Mouse (Mus musculus): ENCODE results near the gene Apoc2. TPM values are rescaled to one million over a fixed set of nuclear protein-coding genes. Genes with fewer than 3 reads are reported as not detected.

Gene Apoc2
- 10 to 100 TPM; 29.8 to 43.2 TPM for total RNA-seq (2023)

GRCm38 (mm10) chr7:19677872-19678271, at the start of gene Apoc2:
Gene Apoc2, minus strand, starts transcription at chr7:19677941.

DNA sequence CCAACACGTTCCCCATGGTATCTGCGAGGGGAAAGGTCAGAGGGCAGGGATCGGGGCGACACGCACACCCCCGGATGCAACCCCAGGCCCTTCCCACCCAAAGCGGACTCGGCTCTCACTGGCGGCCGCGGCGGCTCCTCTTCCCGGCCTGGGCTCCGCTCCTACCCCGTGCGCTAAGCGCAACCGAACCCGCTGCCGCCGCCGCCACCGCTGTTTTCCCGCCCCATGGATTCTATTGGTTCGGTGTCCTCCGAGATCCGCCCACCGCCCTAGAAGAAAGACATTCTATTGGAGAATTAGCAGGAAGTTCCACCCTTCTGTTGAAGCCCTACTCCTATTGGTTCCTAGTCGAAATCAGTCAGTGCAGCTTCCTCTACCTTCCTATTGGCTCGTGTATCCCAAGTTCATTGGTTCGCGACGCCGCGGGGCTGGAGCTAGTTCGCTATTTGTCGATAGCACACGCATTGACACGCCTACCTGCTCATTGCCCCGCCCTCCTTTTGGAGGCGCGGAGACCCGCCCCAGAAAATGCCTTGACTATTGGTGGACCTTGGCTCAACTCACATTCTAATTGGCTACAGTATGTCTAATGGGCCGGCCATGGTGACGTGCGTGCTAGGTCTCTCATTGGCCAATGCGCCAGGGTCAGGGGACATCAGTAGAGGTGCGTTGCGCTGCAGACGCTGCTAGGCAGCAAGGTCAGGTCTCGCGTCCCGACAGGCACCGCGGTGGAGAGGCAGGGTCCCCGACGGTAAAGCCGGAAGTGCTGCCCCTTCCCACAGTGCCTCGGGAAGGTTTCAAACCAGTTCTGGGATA, 37.7 kb upstream of the Apoc2 start, which contains the start of gene Tomm40:
TSS of gene Tomm40 (minus strand) at position 200 of the 816 bp plus-strand sequence.

DNA sequence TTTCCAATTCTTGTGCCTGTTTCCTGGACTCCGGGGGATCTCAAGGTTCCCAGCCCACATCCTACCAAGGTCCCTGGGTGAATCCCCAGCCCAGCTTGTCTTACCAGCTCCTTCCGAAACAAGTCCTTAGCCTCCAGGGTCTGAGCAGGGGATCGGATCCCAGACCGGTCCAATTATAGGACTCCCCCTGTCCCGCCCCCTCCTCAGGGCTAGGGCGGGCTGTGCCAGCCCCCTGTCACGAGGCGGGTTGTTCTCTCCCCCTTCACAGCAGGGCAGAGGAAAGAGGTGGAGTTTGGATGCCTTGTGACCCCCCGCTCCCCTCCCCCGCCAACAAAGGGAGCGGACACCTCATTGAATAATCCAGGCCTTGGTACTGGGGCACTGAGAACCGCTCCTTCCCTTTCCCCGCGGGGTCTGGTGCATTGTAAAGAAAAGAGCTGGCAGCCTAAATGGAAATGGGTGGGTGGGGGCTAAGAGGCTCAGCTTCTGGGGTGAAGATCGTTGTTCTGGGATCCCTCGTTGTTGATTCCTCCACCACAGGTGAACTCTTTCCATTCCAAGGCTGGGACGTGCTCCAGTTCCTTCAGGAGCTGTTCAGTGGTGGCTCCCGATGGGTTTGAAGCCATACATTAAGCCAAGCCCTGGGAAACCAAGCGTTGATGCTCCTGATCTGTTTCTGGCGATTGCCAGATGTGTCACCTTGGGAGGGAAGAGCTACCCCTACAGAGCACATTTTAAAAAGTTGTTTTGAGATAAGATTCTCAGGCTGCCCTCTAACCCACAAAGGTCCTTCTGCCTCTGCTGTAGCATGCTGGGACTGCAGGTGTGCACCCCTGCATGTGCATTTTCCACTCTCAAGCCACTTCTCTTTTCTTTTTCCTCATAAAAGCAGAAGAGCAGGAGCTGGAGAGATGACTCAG, 21.4 kb upstream of the Apoc2 start, which contains the start of gene Apoe:
TSS of gene Apoe (minus strand) at position 282 of the 920 bp plus-strand sequence.

GRCm38 (mm10) chr7:19691873-19692865, 14.4 kb upstream of the Apoc2 start, which contains the start of gene Apoc1:
Gene Apoc1, minus strand, starts transcription at chr7:19692660.

GRCm38 (mm10) chr7:19681202-19681694, 3.5 kb upstream of the Apoc2 start, which contains the start of the genes Gm44805 and Apoc4:
Gene Gm44805, minus strand, starts transcription at chr7:19681423.
Gene Apoc4, minus strand, starts transcription at chr7:19681479.

GRCm38 (mm10) chr7:19664955-19665841, 12.5 kb downstream of the Apoc2 start, which contains the start of gene Clptm1:
Gene Clptm1, minus strand, starts transcription at chr7:19665033.

DNA sequence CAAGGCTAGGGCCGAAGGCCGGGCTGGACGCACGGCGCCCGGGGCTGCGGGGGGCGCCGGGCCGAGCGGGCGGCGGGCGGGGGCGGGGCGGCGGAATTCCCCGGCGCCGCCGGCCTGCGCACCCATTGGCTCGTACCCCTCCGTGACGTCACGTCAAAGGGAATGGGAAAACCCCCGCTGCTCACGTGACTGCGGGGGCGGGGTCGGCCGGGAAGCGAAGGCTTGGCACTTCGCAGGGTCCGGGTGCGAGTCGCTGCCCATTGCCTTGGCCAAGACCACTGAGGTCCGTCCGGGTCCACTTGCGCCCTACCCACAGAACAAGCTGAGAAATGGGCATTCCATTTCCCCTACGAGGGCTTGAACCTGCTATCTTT, 48.4 kb downstream of the Apoc2 start, which contains the start of gene Relb:
TSS of gene Relb (minus strand) at position 78 of the 374 bp plus-strand sequence.

Other genes with a start within 250 kb of the Apoc2 start
- 10 to 100 TPM; 28.3 to 31.5 TPM for gene Mark4, start 219.1 kb downstream of the Apoc2 start, total RNA-seq (2023)
- under 1 TPM; 0.38 to 0.42 TPM for gene Exoc3l2, start 214.6 kb downstream of the Apoc2 start, total RNA-seq (2023)
- gene Bloc1s3, start 169.6 kb downstream of the Apoc2 start, total RNA-seq (2023), result 1 to 10 TPM; 9.0 to 9.2 TPM
- 10 to 100 TPM; 23.9 to 24.1 TPM for gene Trappc6a, start 169.5 kb downstream of the Apoc2 start, total RNA-seq (2023)
- not detected for gene Nkpd1, start 160.1 kb downstream of the Apoc2 start, total RNA-seq (2023)
- gene Ppp1r37, start 114.9 kb downstream of the Apoc2 start, total RNA-seq (2023), result 10 to 100 TPM; 31.7 to 37.9 TPM
- gene Zfp296, start 100.7 kb downstream of the Apoc2 start, total RNA-seq (2023), result 1 to 10 TPM; 3.3 to 4.4 TPM
- 10 to 100 TPM; 50.6 to 59.9 TPM for gene Gemin7, start 100.3 kb downstream of the Apoc2 start, total RNA-seq (2023)
- gene Clasrp, start 73.5 kb downstream of the Apoc2 start, total RNA-seq (2023), result 10 to 100 TPM; 46.3 to 53.5 TPM
- gene Relb, start 48.5 kb downstream of the Apoc2 start, total RNA-seq (2023), result 10 to 100 TPM; 17.2 to 17.5 TPM
- 10 to 100 TPM; 50.7 to 55.8 TPM for gene Clptm1, start 12.9 kb downstream of the Apoc2 start, total RNA-seq (2023)
- gene Gm44805, start 3.5 kb upstream of the Apoc2 start, total RNA-seq (2023), result under 1 TPM in 1 of 2 experiments, not detected in 1; 0.91 TPM
- not detected for gene Apoc4, start 3.5 kb upstream of the Apoc2 start, total RNA-seq (2023)
- gene Apoc1, start 14.7 kb upstream of the Apoc2 start, total RNA-seq (2023), result 1 to 10 TPM; 2.0 to 4.6 TPM
- gene Apoe, start 21.2 kb upstream of the Apoc2 start, total RNA-seq (2023), result 10 to 100 TPM; 61.2 to 81.9 TPM
- gene Tomm40, start 37.5 kb upstream of the Apoc2 start, total RNA-seq (2023), result 10 to 100 TPM; 28.3 to 28.6 TPM
- under 1 TPM; 0.53 to 0.82 TPM for gene Nectin2, start 72.5 kb upstream of the Apoc2 start, total RNA-seq (2023)
- not detected for gene Bcam, start 93.1 kb upstream of the Apoc2 start, total RNA-seq (2023)
- not detected for gene Cblc, start 118.9 kb upstream of the Apoc2 start, total RNA-seq (2023)
- 10 to 100 TPM; 27.6 to 32.1 TPM for gene Bcl3, start 144.8 kb upstream of the Apoc2 start, total RNA-seq (2023)
- gene Gm19345, start 174.1 kb upstream of the Apoc2 start, total RNA-seq (2023), result not detected
- 1 to 10 TPM; 1.4 to 2.3 TPM for gene Ceacam16, start 183.4 kb upstream of the Apoc2 start, total RNA-seq (2023)
- under 1 TPM; 0.40 to 0.75 TPM for gene Ceacam19, start 210.0 kb upstream of the Apoc2 start, total RNA-seq (2023)
- 1 to 10 TPM; 4.0 to 5.9 TPM for gene Pvr, start 243.2 kb upstream of the Apoc2 start, total RNA-seq (2023)

All from neutrophil, adult 59 days (primary cell).